Comparison of ENCODE assay signal across 17 mouse cellular contexts in genomic region chr12:39761326-39761725, GRCm38 (mm10).
"Had no signal": no experiment of that assay in that cellular context is flagged by ENCODE, and none has a peak within 500 bp of the region (broad histone marks: within the 10 kb centered on the region; RNA-seq: fewer than 3 reads in every experiment).

No protein-coding gene starts in this region.

- H3K4me2 ChIP-seq: limb, embryonic 13.5 days; liver, embryonic 13.5 days; midbrain, embryonic 11.5 days; neural tube, embryonic 13.5 days; stomach, embryonic 15.5 days had no signal

- H3K4me1 ChIP-seq: limb, embryonic 13.5 days; liver, embryonic 13.5 days; neural tube, embryonic 13.5 days; stomach, embryonic 15.5 days had no signal

- DNase-seq: kidney, adult 11 months; kidney, adult 8-10 months; kidney, postnatal 4 days; left cerebral cortex, postnatal 4 days; liver, embryonic 13.5 days; lung, adult 2 months; lung, postnatal 14 days; lung, postnatal 4 days; midbrain, embryonic 14.5 days; retina, postnatal 1 day; right cerebral cortex, postnatal 25 days; spleen, adult 18-20 months; thymus, postnatal 25 days had no signal

- H3K4me3 ChIP-seq: limb, embryonic 13.5 days; liver, embryonic 13.5 days; neural tube, embryonic 13.5 days; stomach, embryonic 15.5 days had no signal

- H3K27ac ChIP-seq: limb, embryonic 13.5 days; liver, embryonic 13.5 days; neural tube, embryonic 13.5 days; stomach, embryonic 15.5 days had no signal

- H3K27me3 ChIP-seq: limb, embryonic 13.5 days; liver, embryonic 13.5 days; neural tube, embryonic 13.5 days; stomach, embryonic 15.5 days had no signal

- H3K9me3 ChIP-seq: limb, embryonic 13.5 days; liver, embryonic 13.5 days; neural tube, embryonic 13.5 days; stomach, embryonic 15.5 days had no signal

- H3K36me3 ChIP-seq: limb, embryonic 13.5 days; liver, embryonic 13.5 days; neural tube, embryonic 13.5 days; stomach, embryonic 15.5 days had no signal

- H3K9ac ChIP-seq: limb, embryonic 13.5 days; liver, embryonic 13.5 days; neural tube, embryonic 13.5 days; stomach, embryonic 15.5 days had no signal
